Mouse (Mus musculus): ENCODE results near the gene Kifc3. TPM values are rescaled to one million over a fixed set of nuclear protein-coding genes. Genes with fewer than 3 reads are reported as not detected.
"Not testable (repeated sequence)": the region's sequence is repeated elsewhere in the genome, so short reads cannot be mapped to it uniquely, and the experiment has no call there.

Gene Kifc3
- polyA plus RNA-seq, 1 experiment from 2014 or later, result 21.6 TPM

DNA sequence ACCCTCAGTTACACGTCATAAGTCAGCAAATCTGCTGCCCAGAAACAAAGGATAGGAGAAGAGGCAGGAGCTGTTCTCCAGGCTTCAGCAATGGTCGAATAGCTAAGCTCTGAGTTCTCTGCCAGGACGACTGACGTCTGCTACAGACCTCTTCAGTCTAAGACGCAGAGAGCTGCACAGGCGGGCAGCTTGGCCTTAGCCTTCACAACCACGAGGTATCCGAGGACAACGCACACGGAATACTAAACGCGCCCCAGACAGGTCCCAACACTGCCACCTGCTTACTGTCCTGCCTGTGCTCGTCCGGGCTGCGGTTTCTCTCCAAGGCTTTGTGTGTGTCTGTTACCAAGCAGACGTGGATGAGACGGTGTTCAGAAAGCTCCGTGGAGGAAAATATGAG, 26.8 kb downstream of the Kifc3 start:
- H3K27me3 ChIP-seq (replicated peaks; ENCODE audit: control insufficient read depth, insufficient read depth, low read length), result no peaks in the 10 kb centered on the region
- H3K9ac ChIP-seq (ENCODE audit: low read length), result no peak overlapping the region
- H3K4me2 ChIP-seq (ENCODE audit: low read length), result no peak overlapping the region
- no peak overlapping the region for H3K4me3 ChIP-seq (ENCODE audit: low read depth, low read length)
- ATAC-seq (replicated peaks; ENCODE audit: low FRiP score, low TSS enrichment, low read depth) (no peak), DNase-seq (ENCODE audit: low spot score) (no peak)
- 65% methylated on average over 18 of the region's 18 CpGs for WGBS
- H3K27ac ChIP-seq (ENCODE audit: low read depth), result no peak overlapping the region
- no peaks in the 10 kb centered on the region for H3K9me3 ChIP-seq (ENCODE audit: control insufficient read depth, low read length)
- H3K4me1 ChIP-seq (replicated peaks; ENCODE audit: control insufficient read depth, insufficient read depth, low read length), result no peaks in the 10 kb centered on the region
- H3K36me3 ChIP-seq (ENCODE audit: control insufficient read depth, insufficient read depth, low read length), result no peaks in the 10 kb centered on the region

DNA sequence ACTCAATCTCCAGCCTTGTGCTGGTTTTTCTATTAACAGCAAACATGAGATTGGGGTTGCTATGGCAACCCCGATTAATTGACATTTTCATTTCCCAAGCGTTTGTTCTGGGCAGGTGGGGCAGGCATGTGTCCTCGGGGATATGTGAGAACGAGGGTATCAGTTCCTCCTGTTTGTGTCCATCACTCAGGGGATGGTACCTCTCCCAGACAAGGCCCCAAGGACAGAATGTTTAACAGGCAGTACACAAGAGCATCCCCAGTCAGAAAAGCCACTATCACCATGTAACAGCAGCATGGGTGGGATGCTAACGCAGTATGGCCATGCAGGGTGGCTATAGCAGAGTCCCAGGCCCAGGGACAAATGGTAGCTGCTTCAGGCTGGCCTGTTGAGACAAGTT, 27.3 kb downstream of the Kifc3 start:
- Histone ChIP-seq H3K4me3 (ENCODE audit: low read depth, low read length) (no peak overlapping the region), H3K4me2 (ENCODE audit: low read length) (no peak overlapping the region), H3K36me3 (ENCODE audit: control insufficient read depth, insufficient read depth, low read length) (no peaks in the 10 kb centered on the region), H3K9ac (ENCODE audit: low read length) (no peak overlapping the region), H3K27me3 (replicated peaks; ENCODE audit: control insufficient read depth, insufficient read depth, low read length) (no peaks in the 10 kb centered on the region), H3K9me3 (ENCODE audit: control insufficient read depth, low read length) (no peaks in the 10 kb centered on the region), H3K4me1 (replicated peaks; ENCODE audit: control insufficient read depth, insufficient read depth, low read length) (no peaks in the 10 kb centered on the region), H3K27ac (ENCODE audit: low read depth) (no peak overlapping the region)
- no peak for DNase-seq (ENCODE audit: low spot score)
- no peak for ATAC-seq (replicated peaks; ENCODE audit: low FRiP score, low TSS enrichment, low read depth)
- 63% methylated on average over 5 of the region's 5 CpGs for WGBS

DNA sequence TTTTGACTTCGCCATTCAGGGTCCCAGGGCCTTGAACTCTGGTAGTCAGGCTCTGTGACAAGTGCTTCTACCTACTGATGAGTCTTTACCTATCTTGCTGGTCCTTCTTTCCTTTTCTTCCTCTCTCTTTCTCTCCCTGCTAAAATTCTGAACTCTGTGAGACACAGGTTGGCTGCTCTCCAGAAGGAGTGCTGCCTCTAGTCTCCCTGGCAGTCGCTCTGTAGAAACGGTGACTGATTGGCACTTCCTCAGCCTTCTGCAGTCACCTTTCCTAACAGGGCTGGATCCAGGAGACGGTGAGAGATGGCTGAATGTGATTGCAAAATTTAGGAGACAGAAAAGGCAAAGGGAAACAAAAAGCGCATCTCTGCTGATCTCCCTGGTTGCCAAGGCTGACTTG, 30.2 kb downstream of the Kifc3 start:
- no peaks in the 10 kb centered on the region for H3K27me3 ChIP-seq (replicated peaks; ENCODE audit: control insufficient read depth, insufficient read depth, low read length)
- H3K4me1 ChIP-seq (replicated peaks; ENCODE audit: control insufficient read depth, insufficient read depth, low read length), result no peaks in the 10 kb centered on the region
- no peak overlapping the region for H3K4me3 ChIP-seq (ENCODE audit: low read depth, low read length)
- H3K9ac ChIP-seq (ENCODE audit: low read length), result no peak overlapping the region
- 63% methylated on average over 5 of the region's 5 CpGs for WGBS
- H3K36me3 ChIP-seq (ENCODE audit: control insufficient read depth, insufficient read depth, low read length), result no peaks in the 10 kb centered on the region
- no peaks in the 10 kb centered on the region for H3K9me3 ChIP-seq (ENCODE audit: control insufficient read depth, low read length)
- H3K4me2 ChIP-seq (ENCODE audit: low read length), result no peak overlapping the region
- ATAC-seq (replicated peaks; ENCODE audit: low FRiP score, low TSS enrichment, low read depth), result no peak
- H3K27ac ChIP-seq (ENCODE audit: low read depth), result no peak overlapping the region
- no peak for DNase-seq (ENCODE audit: low spot score)

DNA sequence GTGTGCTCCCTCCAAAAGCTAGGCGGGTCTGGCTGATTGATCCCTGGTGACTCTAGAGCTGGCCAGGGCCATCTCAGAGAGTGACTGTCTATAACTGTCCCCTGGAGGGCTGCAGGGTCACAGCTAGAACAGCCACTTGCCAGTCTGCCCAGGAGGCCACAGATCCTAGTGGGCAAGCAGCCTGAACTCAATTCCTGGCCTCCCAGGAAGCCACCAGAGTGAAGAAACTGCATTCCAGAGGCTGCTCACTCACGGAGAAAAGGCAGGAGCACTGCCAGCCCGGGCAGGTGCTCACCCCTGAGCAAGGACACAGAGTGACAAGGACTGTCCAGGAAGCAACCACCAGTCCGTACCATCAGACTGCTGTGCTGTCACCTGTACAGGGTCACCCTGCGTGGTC, 34.9 kb downstream of the Kifc3 start:
- Histone ChIP-seq H3K4me2 (ENCODE audit: low read length) (no peak overlapping the region), H3K9ac (ENCODE audit: low read length) (no peak overlapping the region), H3K27me3 (replicated peaks; ENCODE audit: control insufficient read depth, insufficient read depth, low read length) (no peaks in the 10 kb centered on the region), H3K4me3 (ENCODE audit: low read depth, low read length) (no peak overlapping the region), H3K9me3 (ENCODE audit: control insufficient read depth, low read length) (no peaks in the 10 kb centered on the region), H3K4me1 (replicated peaks; ENCODE audit: control insufficient read depth, insufficient read depth, low read length) (no peaks in the 10 kb centered on the region), H3K36me3 (ENCODE audit: control insufficient read depth, insufficient read depth, low read length) (no peaks in the 10 kb centered on the region), H3K27ac (ENCODE audit: low read depth) (no peak overlapping the region)
- ATAC-seq (replicated peaks; ENCODE audit: low FRiP score, low TSS enrichment, low read depth), result no peak
- WGBS, result 61% methylated on average over 5 of the region's 5 CpGs
- no peak for DNase-seq (ENCODE audit: low spot score)

DNA sequence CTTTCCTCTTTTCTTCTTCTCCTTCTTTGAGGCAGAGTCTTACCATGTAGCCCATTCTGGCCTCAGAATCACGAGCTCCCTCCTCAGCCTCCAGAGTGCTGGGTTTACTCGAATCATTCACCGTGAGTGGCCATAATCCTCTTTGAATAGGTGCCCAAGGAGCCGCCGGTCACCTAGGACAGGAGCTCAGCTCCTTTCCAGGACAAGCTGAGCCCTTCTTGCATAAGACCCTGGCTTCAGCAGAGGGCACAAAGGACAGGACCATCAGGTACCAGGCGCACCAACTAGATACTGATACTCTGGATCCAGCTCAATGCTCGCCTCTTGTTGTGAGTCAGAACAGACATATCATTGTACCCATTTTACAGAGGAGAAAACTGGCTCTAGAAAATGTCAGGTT, 36.2 kb downstream of the Kifc3 start:
- Histone ChIP-seq H3K27me3 (replicated peaks; ENCODE audit: control insufficient read depth, insufficient read depth, low read length) (no peaks in the 10 kb centered on the region), H3K27ac (ENCODE audit: low read depth) (no peak overlapping the region), H3K4me1 (replicated peaks; ENCODE audit: control insufficient read depth, insufficient read depth, low read length) (no peaks in the 10 kb centered on the region), H3K9ac (ENCODE audit: low read length) (no peak overlapping the region), H3K4me3 (ENCODE audit: low read depth, low read length) (no peak overlapping the region), H3K4me2 (ENCODE audit: low read length) (no peak overlapping the region), H3K36me3 (ENCODE audit: control insufficient read depth, insufficient read depth, low read length) (no peaks in the 10 kb centered on the region), H3K9me3 (ENCODE audit: control insufficient read depth, low read length) (no peaks in the 10 kb centered on the region)
- DNase-seq (ENCODE audit: low spot score) (no peak), ATAC-seq (replicated peaks; ENCODE audit: low FRiP score, low TSS enrichment, low read depth) (no peak)
- 89% methylated on average over 7 of the region's 7 CpGs for WGBS

DNA sequence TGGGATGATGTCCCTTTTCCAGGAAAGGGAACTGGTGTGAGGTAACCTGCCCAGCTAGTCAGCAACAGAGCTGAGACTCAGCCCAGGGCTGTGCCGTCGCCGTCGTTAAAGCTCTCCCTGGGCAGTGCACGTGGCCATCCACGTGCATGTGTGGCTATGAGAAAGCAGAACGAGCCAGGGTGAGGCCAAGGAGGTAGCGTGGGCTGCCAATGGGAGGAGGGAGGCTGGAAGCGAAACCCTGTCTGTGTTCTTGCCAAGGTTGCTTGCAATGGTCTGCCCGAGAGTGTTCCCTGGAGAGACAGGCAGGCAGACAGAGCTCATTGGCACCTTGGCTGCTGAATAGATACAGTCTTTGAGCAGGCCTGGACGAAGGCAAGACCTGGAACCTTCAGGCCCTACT, 36.7 kb downstream of the Kifc3 start:
- 78% methylated on average over 11 of the region's 11 CpGs for WGBS
- no peak overlapping the region for H3K9ac ChIP-seq (ENCODE audit: low read length)
- no peak for DNase-seq (ENCODE audit: low spot score)

DNA sequence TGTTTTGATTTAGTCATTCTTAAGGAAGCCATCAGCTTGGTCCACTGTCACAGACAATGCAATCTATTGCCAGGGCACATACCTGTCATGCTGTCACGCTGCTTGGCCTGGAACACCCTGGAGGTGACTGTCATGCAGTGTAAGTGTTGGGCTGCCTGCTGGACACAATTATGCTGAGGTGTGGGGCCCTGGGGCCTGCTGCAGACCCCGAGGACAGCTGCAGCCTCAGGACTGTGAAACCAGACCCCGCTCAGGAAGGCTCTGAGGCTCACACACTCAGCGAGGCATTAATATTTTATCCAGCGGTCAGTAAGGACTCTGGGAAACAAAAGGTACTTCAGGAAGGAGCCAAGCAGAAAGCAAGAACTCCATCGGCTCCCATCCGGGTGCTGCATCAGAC, 38.1 kb downstream of the Kifc3 start:
- 47% methylated on average over 7 of the region's 7 CpGs for WGBS
- Histone ChIP-seq H3K9me3 (ENCODE audit: control insufficient read depth, low read length) (no peaks in the 10 kb centered on the region), H3K27me3 (replicated peaks; ENCODE audit: control insufficient read depth, insufficient read depth, low read length) (no peaks in the 10 kb centered on the region), H3K36me3 (ENCODE audit: control insufficient read depth, insufficient read depth, low read length) (no peaks in the 10 kb centered on the region), H3K27ac (ENCODE audit: low read depth) (no peak overlapping the region), H3K4me1 (replicated peaks; ENCODE audit: control insufficient read depth, insufficient read depth, low read length) (no peaks in the 10 kb centered on the region), H3K9ac (ENCODE audit: low read length) (no peak overlapping the region), H3K4me2 (ENCODE audit: low read length) (no peak overlapping the region), H3K4me3 (ENCODE audit: low read depth, low read length) (no peak overlapping the region)
- DNase-seq (ENCODE audit: low spot score) (no peak), ATAC-seq (replicated peaks; ENCODE audit: low FRiP score, low TSS enrichment, low read depth) (no peak)

More for the DNA sequence above, 36.7 kb downstream of the Kifc3 start:
- H3K9me3 ChIP-seq (ENCODE audit: control insufficient read depth, low read length), result no peaks in the 10 kb centered on the region
- no peaks in the 10 kb centered on the region for H3K27me3 ChIP-seq (replicated peaks; ENCODE audit: control insufficient read depth, insufficient read depth, low read length)
- no peak for ATAC-seq (replicated peaks; ENCODE audit: low FRiP score, low TSS enrichment, low read depth)
- no peaks in the 10 kb centered on the region for H3K4me1 ChIP-seq (replicated peaks; ENCODE audit: control insufficient read depth, insufficient read depth, low read length)
- no peak overlapping the region for H3K27ac ChIP-seq (ENCODE audit: low read depth)
- no peak overlapping the region for H3K4me3 ChIP-seq (ENCODE audit: low read depth, low read length)
- no peaks in the 10 kb centered on the region for H3K36me3 ChIP-seq (ENCODE audit: control insufficient read depth, insufficient read depth, low read length)
- H3K4me2 ChIP-seq (ENCODE audit: low read length), result no peak overlapping the region

DNA sequence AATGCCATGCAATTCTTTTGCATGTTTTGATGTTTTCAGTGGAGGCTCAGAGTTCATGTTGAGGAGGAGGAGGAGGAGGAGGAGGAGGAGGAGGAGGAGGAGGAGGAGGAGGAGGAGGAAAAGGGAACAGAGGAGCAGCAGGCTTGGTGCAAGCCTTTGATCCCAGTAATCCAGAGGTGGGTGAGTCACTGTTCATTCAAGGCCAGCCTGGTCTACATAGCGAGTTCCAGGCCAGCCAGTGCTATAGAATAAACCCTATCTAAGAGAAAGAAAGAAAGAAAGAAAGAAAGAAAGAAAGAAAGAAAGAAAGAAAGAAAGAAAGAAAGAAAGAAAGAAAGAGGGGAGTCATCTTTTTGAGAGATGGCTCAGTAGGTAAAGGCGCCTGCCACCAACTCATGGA, 38.6 kb downstream of the Kifc3 start:
- not testable (repeated sequence) for H3K9ac ChIP-seq (ENCODE audit: low read length); H3K27ac ChIP-seq (ENCODE audit: low read depth); H3K4me3 ChIP-seq (ENCODE audit: low read depth, low read length); ATAC-seq (replicated peaks; ENCODE audit: low FRiP score, low TSS enrichment, low read depth); H3K9me3 ChIP-seq (ENCODE audit: control insufficient read depth, low read length); DNase-seq (ENCODE audit: low spot score); H3K27me3 ChIP-seq (replicated peaks; ENCODE audit: control insufficient read depth, insufficient read depth, low read length); H3K4me2 ChIP-seq (ENCODE audit: low read length); H3K36me3 ChIP-seq (ENCODE audit: control insufficient read depth, insufficient read depth, low read length); H3K4me1 ChIP-seq (replicated peaks; ENCODE audit: control insufficient read depth, insufficient read depth, low read length)
- WGBS, result 86% methylated on average over 2 of the region's 2 CpGs

DNA sequence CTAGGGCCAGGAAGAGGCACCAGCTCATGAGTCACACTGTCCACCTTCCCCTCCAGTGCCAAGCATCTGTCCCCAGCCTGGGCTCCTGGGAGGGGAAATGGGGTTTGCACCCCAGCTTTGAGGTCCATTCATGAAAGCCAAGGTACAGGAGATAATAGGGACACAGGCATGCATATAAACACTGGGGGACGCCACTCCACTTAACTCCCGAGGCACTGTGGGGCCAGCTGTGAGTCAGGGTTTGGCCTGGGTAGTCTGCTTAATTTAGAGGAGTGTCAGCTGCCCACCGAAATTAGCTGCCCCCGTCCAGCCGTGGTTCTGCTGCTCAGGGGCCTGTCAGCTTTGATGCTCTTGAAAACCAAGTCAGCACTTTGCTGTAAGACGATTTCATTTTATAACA, 39.8 kb downstream of the Kifc3 start:
- Histone ChIP-seq H3K27me3 (replicated peaks; ENCODE audit: control insufficient read depth, insufficient read depth, low read length) (no peaks in the 10 kb centered on the region), H3K9me3 (ENCODE audit: control insufficient read depth, low read length) (no peaks in the 10 kb centered on the region), H3K4me1 (replicated peaks; ENCODE audit: control insufficient read depth, insufficient read depth, low read length) (no peaks in the 10 kb centered on the region), H3K4me3 (ENCODE audit: low read depth, low read length) (no peak overlapping the region), H3K36me3 (ENCODE audit: control insufficient read depth, insufficient read depth, low read length) (no peaks in the 10 kb centered on the region), H3K9ac (ENCODE audit: low read length) (no peak overlapping the region), H3K27ac (ENCODE audit: low read depth) (no peak overlapping the region), H3K4me2 (ENCODE audit: low read length) (no peak overlapping the region)
- DNase-seq (ENCODE audit: low spot score), result no peak
- 38% methylated on average over 6 of the region's 6 CpGs for WGBS
- ATAC-seq (replicated peaks; ENCODE audit: low FRiP score, low TSS enrichment, low read depth), result no peak

All from intestine, embryonic 14.5 days (tissue).